Mouse (Mus musculus) neural tube, embryonic 11.5 days (tissue): ENCODE results near the gene Mcts2. TPM values are rescaled to one million over a fixed set of nuclear protein-coding genes. Genes with fewer than 3 reads are reported as not detected.

ENCODE experiments used
- ATAC-seq: fragments of 200-750 bp; cut with Nextera tagmentation; 2 replicates; pipeline ENCODE4 v1.8.0; 2017; ENCODE audit warnings: moderate number of reproducible peaks, mild to moderate bottlenecking, moderate TSS enrichment, moderate library complexity; ENCODE audit not compliant: insufficient read depth, low FRiP score, low TSS enrichment
- DNase-seq: peaks from one replicate; pipeline ENCODE4 v3.0.0-alpha.2; 2015; ENCODE audit warnings: low spot score
- H3K27ac ChIP-seq: fragments of 300-500 bp; sonication (generic); 2 replicates; pipeline ENCODE4 v1.5.1; 2014; ENCODE audit warnings: low read depth, mild to moderate bottlenecking, low read length
- H3K27me3 ChIP-seq: fragments of 300-500 bp; sonication (generic); 2 replicates; pipeline ENCODE4 v1.6.1; 2014; ENCODE audit warnings: mild to moderate bottlenecking, low read length, mixed read lengths; ENCODE audit not compliant: control insufficient read depth, insufficient read depth
- H3K36me3 ChIP-seq: fragments of 300-500 bp; sonication (generic); 2 replicates; pipeline ENCODE4 v1.6.1; 2014; ENCODE audit warnings: mild to moderate bottlenecking, low read length, moderate library complexity, mixed read lengths; ENCODE audit not compliant: control insufficient read depth, insufficient read depth
- H3K4me1 ChIP-seq: fragments of 300-500 bp; sonication (generic); 2 replicates; pipeline ENCODE4 v1.6.1; 2014; ENCODE audit warnings: low read length, mixed read lengths; ENCODE audit not compliant: control insufficient read depth, insufficient read depth
- H3K4me2 ChIP-seq: fragments of 300-500 bp; sonication (generic); 2 replicates; pipeline ENCODE4 v1.6.1; 2014; ENCODE audit warnings: low read depth, mild to moderate bottlenecking, moderate library complexity
- H3K4me3 ChIP-seq: fragments of 300-500 bp; sonication (generic); 2 replicates; pipeline ENCODE4 v1.5.1; 2014; ENCODE audit warnings: low read depth, low read length
- H3K9ac ChIP-seq: fragments of 300-500 bp; sonication (generic); 2 replicates; pipeline ENCODE4 v1.6.1; 2014; ENCODE audit warnings: mild to moderate bottlenecking, low read length
- H3K9me3 ChIP-seq: fragments of 300-500 bp; sonication (generic); 2 replicates; pipeline ENCODE4 v1.6.1; 2016; ENCODE audit warnings: low read length; ENCODE audit not compliant: control insufficient read depth
- WGBS: fragments of 180-500 bp; shearing (Covaris S2); extraction: QIAGEN DNeasy Blood & Tissue Kit; methylation state at CpG from one replicate; pipeline ENCODE4 v1.1.7; 2014; 5-methylcytosine and 5-hydroxymethylcytosine counted together
- polyA plus RNA-seq: library from polyadenylated mRNA; unstranded; fragments of >200 nt; fragmentation: Nextera tagmentation; extraction: Ambion mirVana; gene quantifications from 2 replicates; pipeline ENCODE4 v1.2.1, GENCODE M21; 2014

Mcts2 gene
- polyA plus RNA-seq, 1 experiment from 2014 or later, result 40.6 TPM

DNA sequence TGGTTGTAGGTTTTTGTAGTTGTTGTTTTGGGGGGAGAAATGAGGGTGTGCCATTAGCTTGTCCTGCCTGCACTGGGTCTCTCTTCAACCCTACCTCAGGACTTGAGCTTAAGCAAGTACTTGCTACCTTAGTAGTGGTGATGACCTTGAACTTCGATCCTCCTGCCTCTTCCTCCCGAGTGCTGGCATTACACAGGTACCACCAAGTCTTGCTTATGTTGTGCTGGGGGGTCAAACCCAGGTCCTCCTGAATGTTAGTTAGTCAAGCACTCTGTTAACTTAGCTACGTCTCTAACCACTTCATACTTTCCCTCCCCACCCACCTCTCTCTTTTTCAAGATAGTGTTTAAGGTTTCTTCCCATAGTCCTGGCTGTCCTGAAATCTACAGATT, 37.5 kb downstream of the Mcts2 start:
- DNase-seq, result peak; percentile 19
- no peaks in the 10 kb centered on the region for H3K9me3 ChIP-seq
- 60% methylated on average over 3 of the region's 3 CpGs for WGBS
- peak overlapping the region; percentile 17 for H3K4me3 ChIP-seq
- ATAC-seq, result 0 out of 2 replicates have a peak, but pooled peaks have one; percentile 6
- no peak overlapping the region for H3K27ac ChIP-seq
- H3K4me2 ChIP-seq, result peak overlapping the region; percentile 38
- no peaks in the 10 kb centered on the region for H3K27me3 ChIP-seq
- peaks cover 17% of the 10 kb centered on the region; the same call in 1 of the 2 replicates for H3K4me1 ChIP-seq
- peak overlapping the region; percentile 53 for H3K9ac ChIP-seq
- no peaks in the 10 kb centered on the region for H3K36me3 ChIP-seq

DNA sequence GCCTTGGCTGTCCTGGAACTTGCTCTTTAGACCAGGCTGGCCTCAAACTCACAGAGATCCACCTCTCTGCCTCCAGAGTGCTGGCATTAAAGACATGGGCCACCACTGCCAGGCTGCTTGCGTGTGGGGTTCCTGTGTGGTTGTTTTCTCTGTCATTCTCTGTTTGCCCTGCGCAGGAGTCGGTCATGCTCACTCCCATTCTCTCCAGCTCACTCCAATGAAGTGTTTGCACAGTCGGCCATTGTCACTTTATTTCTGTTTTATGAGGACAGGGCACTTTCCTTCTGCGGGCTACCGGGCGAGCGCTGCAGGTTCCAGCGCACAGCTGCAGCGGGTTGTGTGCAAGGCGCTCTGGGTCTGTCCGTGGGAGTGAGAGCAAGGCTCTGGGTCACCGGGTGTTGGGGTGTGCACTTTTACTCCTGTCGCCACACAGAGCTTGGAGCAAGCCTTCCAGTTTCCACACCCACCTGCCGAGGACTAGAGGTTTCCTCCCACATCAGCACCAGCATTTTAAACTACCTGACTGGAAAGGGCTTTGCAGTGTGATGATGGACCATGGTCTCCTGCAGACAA, 38.4 kb downstream of the Mcts2 start:
- Histone ChIP-seq H3K36me3 (no peaks in the 10 kb centered on the region), H3K9ac (peak overlapping the region; percentile 35), H3K4me2 (no peak overlapping the region), H3K4me1 (peaks cover 22% of the 10 kb centered on the region; the same call in 1 of the 2 replicates), H3K9me3 (no peaks in the 10 kb centered on the region), H3K27me3 (no peaks in the 10 kb centered on the region), H3K27ac (no peak overlapping the region), H3K4me3 (no peak overlapping the region)
- peak; percentile 28 for DNase-seq
- WGBS, result 32% methylated on average over 15 of the region's 15 CpGs
- ATAC-seq, result no peak

DNA sequence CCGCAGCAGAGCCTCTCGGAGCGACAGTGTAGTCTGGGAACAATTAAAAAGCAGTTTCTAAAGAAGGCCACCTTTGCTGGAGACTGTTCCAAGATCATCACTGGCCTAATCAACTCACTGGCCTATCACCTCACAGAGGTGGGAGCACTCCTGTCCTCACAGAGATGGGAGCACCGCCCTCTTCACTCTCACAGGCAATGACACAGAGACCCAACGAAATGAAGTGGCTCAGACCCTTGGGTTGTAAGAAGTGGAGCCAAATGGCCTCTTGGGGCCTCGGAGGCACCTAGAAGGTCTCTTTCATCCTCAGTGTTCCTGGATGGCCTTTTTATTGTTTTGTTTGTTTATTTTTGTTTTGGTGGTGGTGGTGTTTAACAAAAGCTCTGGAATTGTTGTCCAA, 39.4 kb downstream of the Mcts2 start:
- H3K4me1 ChIP-seq, result peaks cover 22% of the 10 kb centered on the region; the same call in 1 of the 2 replicates
- no peak overlapping the region for H3K27ac ChIP-seq
- H3K27me3 ChIP-seq, result no peaks in the 10 kb centered on the region
- DNase-seq (peak; percentile 7), ATAC-seq (no peak)
- H3K4me3 ChIP-seq, result no peak overlapping the region
- H3K9ac ChIP-seq, result no peak overlapping the region
- WGBS, result 81% methylated on average over 6 of the region's 6 CpGs
- no peaks in the 10 kb centered on the region for H3K9me3 ChIP-seq
- H3K4me2 ChIP-seq, result no peak overlapping the region
- no peaks in the 10 kb centered on the region for H3K36me3 ChIP-seq

DNA sequence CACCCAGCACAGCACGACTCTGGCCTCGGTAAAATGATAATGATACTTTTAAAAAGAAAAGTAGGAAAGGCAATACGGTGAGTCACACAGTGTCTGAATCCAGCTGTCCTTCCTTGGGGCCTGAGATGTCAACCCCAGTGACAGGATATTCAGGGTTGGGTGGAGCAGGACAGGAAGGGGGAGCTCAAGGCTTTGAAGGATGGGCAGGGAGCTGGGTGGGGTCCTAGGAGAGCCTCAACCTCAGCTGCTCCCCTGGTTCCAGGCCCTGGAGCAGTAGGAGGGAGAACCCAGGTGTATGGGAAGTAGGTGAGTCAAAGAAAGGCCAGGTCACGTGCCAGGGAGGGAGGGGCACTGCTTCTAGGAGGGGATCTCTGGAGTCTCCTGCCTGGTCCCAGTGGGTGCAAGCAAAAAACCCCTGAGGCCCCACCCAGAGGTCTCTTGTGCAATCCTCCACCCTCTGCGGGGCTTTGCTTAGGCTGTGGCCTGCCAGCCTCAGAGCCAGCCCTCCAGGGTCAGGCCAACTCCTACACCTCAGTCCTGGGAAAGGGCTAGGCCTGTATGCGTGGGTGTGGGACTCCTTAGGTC, 40.0 kb downstream of the Mcts2 start:
- Histone ChIP-seq H3K27me3 (no peaks in the 10 kb centered on the region), H3K4me2 (no peak overlapping the region), H3K4me3 (no peak overlapping the region), H3K4me1 (peaks cover 22% of the 10 kb centered on the region; the same call in 1 of the 2 replicates), H3K36me3 (no peaks in the 10 kb centered on the region), H3K27ac (no peak overlapping the region), H3K9ac (no peak overlapping the region), H3K9me3 (no peaks in the 10 kb centered on the region)
- ATAC-seq (no peak), DNase-seq (peak; percentile 5)
- WGBS, result 78% methylated on average over 6 of the region's 6 CpGs

DNA sequence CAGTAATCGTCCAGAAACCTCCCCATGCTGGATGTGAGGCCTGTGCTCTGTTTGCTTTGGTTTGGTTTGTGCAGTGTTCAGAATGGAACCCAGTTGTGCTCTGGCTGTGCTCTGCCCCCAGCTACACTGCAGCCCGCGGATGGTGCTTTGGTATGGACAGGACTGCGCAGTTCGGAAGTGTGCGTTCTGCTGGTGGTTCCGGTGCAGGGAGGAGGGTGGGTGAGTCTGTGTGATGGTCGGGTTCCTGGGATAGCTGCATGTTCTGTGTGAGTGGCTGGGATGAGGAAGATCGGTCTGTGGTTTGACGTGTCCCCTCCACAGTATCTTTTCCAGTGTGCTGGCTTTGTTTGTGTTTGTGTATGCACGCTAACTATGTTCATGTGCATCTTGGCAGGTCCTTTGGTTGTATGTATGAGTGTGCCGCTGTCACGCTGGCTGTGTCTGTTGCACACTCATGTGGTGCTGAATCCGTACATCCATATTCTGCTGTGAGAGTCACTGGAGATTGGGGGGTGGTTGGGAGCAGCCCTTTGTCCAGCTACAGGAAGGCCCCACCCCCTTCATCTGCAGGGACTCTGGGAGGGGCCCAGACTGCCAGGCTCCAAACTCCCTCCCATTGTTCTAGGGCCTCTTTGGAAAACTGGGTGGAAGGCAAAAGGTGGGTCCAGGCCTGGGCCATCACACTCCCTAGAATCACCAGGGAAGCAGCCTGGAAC, 41.1 kb downstream of the Mcts2 start:
- ATAC-seq (no peak), DNase-seq (peak; percentile 13)
- Histone ChIP-seq H3K4me1 (peaks cover 22% of the 10 kb centered on the region; the same call in 1 of the 2 replicates), H3K36me3 (no peaks in the 10 kb centered on the region), H3K9ac (no peak overlapping the region), H3K9me3 (no peaks in the 10 kb centered on the region), H3K4me2 (no peak overlapping the region), H3K27ac (0 out of 2 replicates have a peak overlapping the region, but pooled peaks have one; percentile 44), H3K27me3 (no peaks in the 10 kb centered on the region), H3K4me3 (no peak overlapping the region)
- 85% methylated on average over 14 of the region's 14 CpGs for WGBS

DNA sequence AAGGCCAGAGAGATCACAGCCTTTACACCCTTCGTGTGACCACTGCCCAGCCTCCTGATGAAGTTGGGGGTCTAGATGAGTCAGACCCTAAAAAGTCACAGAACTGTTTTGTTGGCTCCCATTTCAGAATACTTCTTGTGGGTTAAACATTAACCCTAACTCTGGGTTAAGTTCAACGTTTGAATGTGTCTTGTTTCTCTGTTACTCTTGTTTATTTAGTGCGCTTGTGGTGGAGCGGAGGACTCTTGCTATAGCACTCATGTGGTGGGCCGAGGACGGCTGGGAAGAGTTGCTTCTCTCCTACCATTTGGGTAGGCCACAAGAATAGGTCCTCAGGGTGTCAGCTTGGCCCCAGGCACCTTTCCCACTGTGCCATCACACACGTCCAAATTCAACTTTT, 41.8 kb downstream of the Mcts2 start:
- peaks cover 20% of the 10 kb centered on the region; the same call in 1 of the 2 replicates for H3K4me1 ChIP-seq
- no peaks in the 10 kb centered on the region for H3K9me3 ChIP-seq
- no peaks in the 10 kb centered on the region for H3K27me3 ChIP-seq
- ATAC-seq (no peak), DNase-seq (peak; percentile 8)
- WGBS, result 73% methylated on average over 7 of the region's 7 CpGs
- no peak overlapping the region for H3K4me3 ChIP-seq
- H3K36me3 ChIP-seq, result no peaks in the 10 kb centered on the region
- 0 out of 2 replicates have a peak overlapping the region, but pooled peaks have one; percentile 44 for H3K27ac ChIP-seq
- H3K4me2 ChIP-seq, result no peak overlapping the region
- no peak overlapping the region for H3K9ac ChIP-seq

DNA sequence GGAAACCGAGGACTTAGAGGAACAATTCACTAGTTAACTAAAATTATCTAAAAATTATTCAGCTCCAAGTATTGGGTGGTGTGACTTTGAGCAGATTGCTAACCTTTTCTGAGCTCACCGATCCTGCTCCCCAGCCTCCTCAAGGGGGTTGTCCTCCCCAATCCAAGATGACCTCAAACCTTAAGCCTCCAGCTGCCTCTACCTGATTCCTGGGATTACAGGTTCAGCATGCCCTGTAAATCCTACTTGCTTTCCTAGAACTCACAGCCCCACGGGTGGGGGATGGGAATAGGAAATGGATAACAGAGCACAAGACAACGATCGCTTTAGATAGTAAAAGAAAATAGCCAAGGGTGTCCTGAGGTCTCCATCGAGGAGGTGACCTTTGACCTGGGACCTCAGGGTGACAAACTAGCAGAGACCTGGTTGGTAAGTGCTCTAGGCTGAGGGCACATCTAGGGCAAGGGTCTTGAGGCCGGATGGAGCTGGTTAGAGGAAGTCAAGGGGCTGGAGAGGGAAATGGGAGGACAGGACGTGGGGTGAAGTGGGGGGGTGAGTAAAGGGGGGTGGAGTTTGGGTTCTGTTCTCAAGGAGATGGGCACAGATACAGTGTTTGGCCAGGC, 42.3 kb downstream of the Mcts2 start:
- H3K9me3 ChIP-seq, result no peaks in the 10 kb centered on the region
- H3K4me1 ChIP-seq, result peaks cover 16% of the 10 kb centered on the region; the same call in 1 of the 2 replicates
- ATAC-seq (no peak), DNase-seq (no peak)
- no peak overlapping the region for H3K4me3 ChIP-seq
- no peaks in the 10 kb centered on the region for H3K27me3 ChIP-seq
- peak overlapping the region; percentile 5; the same call in 1 of the 2 replicates for H3K27ac ChIP-seq
- WGBS, result 44% methylated on average over 8 of the region's 8 CpGs
- no peak overlapping the region for H3K9ac ChIP-seq
- H3K36me3 ChIP-seq, result no peaks in the 10 kb centered on the region
- no peak overlapping the region for H3K4me2 ChIP-seq

DNA sequence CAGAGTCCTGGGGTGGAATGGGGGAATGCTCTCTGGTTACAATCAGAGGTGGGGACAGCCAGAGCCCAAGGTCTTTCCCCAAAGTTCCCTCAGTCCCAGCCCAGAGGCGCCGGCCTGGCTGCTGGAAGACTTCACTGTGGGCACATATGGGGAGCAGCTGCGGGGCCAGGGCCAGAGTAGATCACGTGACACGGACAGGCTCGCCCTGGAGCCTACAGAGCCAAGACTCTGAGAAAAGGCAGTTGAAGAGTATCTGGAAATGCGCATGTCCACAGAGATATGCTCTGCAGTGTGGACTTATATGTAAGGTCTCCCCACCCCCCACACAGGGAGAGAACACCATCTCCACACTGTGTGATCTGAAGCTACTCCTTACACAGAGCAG, 42.8 kb downstream of the Mcts2 start:
- H3K4me2 ChIP-seq, result no peak overlapping the region
- no peaks in the 10 kb centered on the region for H3K9me3 ChIP-seq
- no peaks in the 10 kb centered on the region for H3K27me3 ChIP-seq
- ATAC-seq, result 0 out of 2 replicates have a peak, but pooled peaks have one; percentile 25
- H3K4me3 ChIP-seq, result no peak overlapping the region
- peaks cover 17% of the 10 kb centered on the region for H3K4me1 ChIP-seq
- peak overlapping the region; percentile 5; the same call in 1 of the 2 replicates for H3K27ac ChIP-seq
- peak; percentile 73 for DNase-seq
- no peaks in the 10 kb centered on the region for H3K36me3 ChIP-seq
- no peak overlapping the region for H3K9ac ChIP-seq
- 32% methylated on average over 7 of the region's 7 CpGs for WGBS
